Mouse (Mus musculus) T-helper 17 cell (primary cell): ENCODE results near the gene Cd93.

Source experiments
- in situ Hi-C, 2 experiments: fragments of 300-600 bp; cut with MboI, MseI; formaldehyde crosslinking; loops; 1 replicate in 1 of 2; 2 replicates in 1 of 2; pipeline ENCODE4 v1.15.1; 2025; ENCODE audit warnings: high pct_unique_total_duplicates in 2 of 2

Gene Cd93

GRCm38 (mm10) chr2:148443249-148443958 is at the start of gene Cd93:
Gene Cd93, minus strand, starts transcription at chr2:148443563.
- in situ Hi-C loops: no loop called here

GRCm38 (mm10) chr2:148492108-148492507 is 48.7 kb upstream of the Cd93 start:
- in situ Hi-C loops: no loop called here

- in situ Hi-C loops: no loop called here
These were observed 46.8 kb upstream of the Cd93 start for GRCm38 (mm10) chr2:148490150-148490549.

- in situ Hi-C loops: no loop called here
These were observed 45.5 kb upstream of the Cd93 start for GRCm38 (mm10) chr2:148488885-148489284.

- in situ Hi-C loops: no loop called here
These were observed 42.2 kb upstream of the Cd93 start for GRCm38 (mm10) chr2:148485576-148485975.

- in situ Hi-C loops: no loop called here
These were observed 37.0 kb upstream of the Cd93 start for GRCm38 (mm10) chr2:148480376-148480775.

GRCm38 (mm10) chr2:148478141-148478701 is 34.9 kb upstream of the Cd93 start:
- in situ Hi-C loops: no loop called here

GRCm38 (mm10) chr2:148477346-148477745 is 34.0 kb upstream of the Cd93 start:
- in situ Hi-C loops: no loop called here

GRCm38 (mm10) chr2:148476576-148476975 is 33.2 kb upstream of the Cd93 start:
- in situ Hi-C loops: no loop called here

- in situ Hi-C loops: no loop called here
These were observed 32.6 kb upstream of the Cd93 start for GRCm38 (mm10) chr2:148475879-148476495.

- in situ Hi-C loops: no loop called here
These were observed 26.2 kb upstream of the Cd93 start for GRCm38 (mm10) chr2:148469341-148470238.

GRCm38 (mm10) chr2:148467921-148468440 is 24.6 kb upstream of the Cd93 start:
- in situ Hi-C loops: no loop called here

- in situ Hi-C loops: no loop called here
These were observed 12.0 kb upstream of the Cd93 start for GRCm38 (mm10) chr2:148455341-148455740.

- in situ Hi-C loops: no loop called here
These were observed 10.7 kb upstream of the Cd93 start for GRCm38 (mm10) chr2:148454014-148454542.

GRCm38 (mm10) chr2:148453061-148453460 is 9.7 kb upstream of the Cd93 start:
- in situ Hi-C loops: no loop called here

GRCm38 (mm10) chr2:148451498-148451897 is 8.1 kb upstream of the Cd93 start:
- in situ Hi-C loops: no loop called here

- in situ Hi-C loops: no loop called here
These were observed 7.3 kb upstream of the Cd93 start for GRCm38 (mm10) chr2:148450616-148451015.

- in situ Hi-C loops: no loop called here
These were observed 6.3 kb upstream of the Cd93 start for GRCm38 (mm10) chr2:148449659-148450058.

- in situ Hi-C loops: no loop called here
These were observed 3.1 kb upstream of the Cd93 start for GRCm38 (mm10) chr2:148446446-148446845.

GRCm38 (mm10) chr2:148445616-148446015 is 2.3 kb upstream of the Cd93 start:
- in situ Hi-C loops: no loop called here

GRCm38 (mm10) chr2:148444472-148444871 is 1.1 kb upstream of the Cd93 start:
- in situ Hi-C loops: no loop called here
